Mouse (Mus musculus) urinary bladder, postnatal 25 days (tissue): ENCODE results near the gene Mitf.

Source experiments
- DNase-seq: peaks from one replicate; pipeline ENCODE4 v3.0.0; 2022; ENCODE audit warnings: low spot score

Gene Mitf

GRCm38 (mm10) chr6:97826642-97827275, 19.9 kb downstream of the Mitf start:
- DNase-seq = no peak

GRCm38 (mm10) chr6:97828021-97828420, 21.2 kb downstream of the Mitf start:
- no peak for DNase-seq

- no peak for DNase-seq
These were observed 22.2 kb downstream of the Mitf start for GRCm38 (mm10) chr6:97828822-97829719.

GRCm38 (mm10) chr6:97832501-97832900, 25.6 kb downstream of the Mitf start:
- DNase-seq = no peak

- DNase-seq = no peak
These were observed 29.3 kb downstream of the Mitf start for GRCm38 (mm10) chr6:97836176-97836575.

DNA sequence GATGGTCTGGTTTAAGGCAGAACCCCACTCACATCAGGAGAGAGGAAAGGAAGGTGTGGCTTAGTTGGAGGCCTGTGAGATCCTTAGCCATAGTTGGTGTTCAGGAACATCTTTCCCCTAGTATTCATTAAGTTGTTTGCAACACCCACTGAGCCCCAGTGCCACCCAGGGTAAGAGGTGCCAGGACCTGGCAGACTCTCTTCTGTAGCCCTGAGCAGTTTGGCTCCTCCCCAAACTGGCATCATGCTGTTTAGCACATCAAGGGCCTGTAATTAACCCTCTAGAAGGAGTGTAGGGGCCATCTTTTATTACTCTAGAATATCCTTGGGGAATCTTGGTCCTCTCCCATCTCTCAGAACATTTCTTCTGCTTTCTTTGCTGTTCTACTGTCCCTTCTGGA, 30.9 kb downstream of the Mitf start:
- no peak for DNase-seq

GRCm38 (mm10) chr6:97839568-97839967, 32.7 kb downstream of the Mitf start:
- DNase-seq = no peak

DNA sequence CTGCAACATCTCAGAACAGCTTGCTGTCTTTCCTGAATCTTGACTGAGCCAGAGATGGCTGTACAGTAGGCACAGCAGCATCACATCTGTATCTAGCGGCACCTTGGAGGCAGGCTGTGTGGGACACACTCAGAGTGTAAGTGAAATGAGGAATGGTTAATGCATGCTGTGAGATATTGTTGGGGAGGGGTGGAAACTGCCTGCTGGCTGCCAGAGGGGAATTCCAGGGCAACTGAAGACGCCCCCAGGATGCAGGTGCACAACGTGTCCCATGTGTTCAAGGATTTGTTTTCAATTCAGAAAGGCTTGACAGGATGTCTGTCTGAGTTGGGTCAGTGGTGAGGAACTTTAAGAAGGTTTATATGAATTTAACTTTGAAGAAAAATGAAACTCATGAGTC, 37.3 kb downstream of the Mitf start:
- DNase-seq = no peak

DNA sequence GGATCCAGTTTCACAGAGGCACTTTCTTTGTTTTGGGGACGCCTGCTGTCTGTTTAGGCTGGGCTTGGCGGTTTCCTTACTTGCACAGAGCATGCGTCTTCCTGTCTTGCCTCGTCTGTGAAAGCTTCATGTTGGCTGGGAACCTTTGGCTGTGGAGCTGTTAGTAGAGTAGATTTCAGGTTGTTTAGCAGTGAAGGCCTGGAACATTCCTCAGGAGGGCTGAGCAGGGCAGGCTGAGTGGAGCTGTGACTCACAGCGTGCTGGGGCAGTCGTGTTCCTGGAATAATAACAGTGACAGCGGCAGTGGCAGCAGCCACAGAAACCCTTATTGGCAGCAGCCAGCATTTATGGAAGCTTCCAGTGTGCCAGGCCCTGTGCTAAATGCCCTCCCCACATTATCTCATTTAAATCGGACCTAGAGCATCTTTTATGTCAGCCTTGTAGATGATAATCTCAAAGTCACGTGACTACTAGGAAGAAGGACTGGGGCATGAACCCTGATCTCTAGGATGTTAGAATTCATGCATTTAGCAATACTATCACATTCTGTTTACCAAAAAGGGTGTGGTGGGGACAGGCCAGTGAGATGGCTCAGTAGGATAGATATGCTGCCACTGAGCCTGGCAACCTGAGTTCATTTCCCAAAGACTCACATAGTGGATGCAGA, 41.5 kb downstream of the Mitf start:
- DNase-seq = peak; percentile 21

- no peak for DNase-seq
These were observed 47.4 kb downstream of the Mitf start for GRCm38 (mm10) chr6:97854236-97854635.

- no peak for DNase-seq
These were observed 48.7 kb downstream of the Mitf start for GRCm38 (mm10) chr6:97855420-97856170.

DNA sequence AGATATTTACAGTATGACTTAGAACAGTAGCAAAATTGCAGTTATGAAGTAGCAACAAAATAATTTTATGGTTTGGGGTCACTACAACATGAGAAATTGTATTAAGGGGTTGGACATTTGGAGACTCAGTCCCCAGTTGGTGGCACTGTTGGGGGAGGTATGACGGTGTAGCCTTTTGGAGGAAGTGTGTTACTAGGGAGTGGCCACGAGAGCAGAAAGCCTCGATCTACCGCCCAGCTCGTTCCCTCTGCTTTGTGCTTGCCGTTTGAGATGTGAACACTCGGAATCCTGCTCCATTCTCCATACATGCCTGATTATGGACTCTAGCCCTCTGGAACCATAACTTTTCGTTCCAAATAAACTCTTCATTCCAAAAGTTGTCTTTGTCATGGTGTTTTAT, 49.6 kb downstream of the Mitf start:
- no peak for DNase-seq

DNA sequence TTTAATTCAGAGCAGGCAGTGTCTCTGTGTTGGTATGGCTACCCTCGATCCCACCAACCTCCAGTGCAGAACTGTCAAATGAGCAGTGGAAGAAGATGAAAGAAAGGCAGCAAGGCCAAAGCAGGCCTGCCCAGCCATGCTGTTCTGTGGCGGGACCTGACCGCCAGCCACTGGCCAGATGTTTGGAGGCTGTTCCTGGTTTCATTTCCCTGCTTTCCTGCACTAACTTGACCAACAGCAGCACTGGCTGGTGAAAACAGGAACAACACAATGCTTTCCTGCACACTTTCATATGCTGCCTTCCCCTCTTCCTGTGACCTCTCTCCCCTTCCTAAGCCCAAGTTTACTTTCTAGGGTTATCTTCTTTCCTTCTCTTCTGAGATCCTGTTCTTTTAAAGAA, 50.8 kb downstream of the Mitf start:
- DNase-seq = no peak

DNA sequence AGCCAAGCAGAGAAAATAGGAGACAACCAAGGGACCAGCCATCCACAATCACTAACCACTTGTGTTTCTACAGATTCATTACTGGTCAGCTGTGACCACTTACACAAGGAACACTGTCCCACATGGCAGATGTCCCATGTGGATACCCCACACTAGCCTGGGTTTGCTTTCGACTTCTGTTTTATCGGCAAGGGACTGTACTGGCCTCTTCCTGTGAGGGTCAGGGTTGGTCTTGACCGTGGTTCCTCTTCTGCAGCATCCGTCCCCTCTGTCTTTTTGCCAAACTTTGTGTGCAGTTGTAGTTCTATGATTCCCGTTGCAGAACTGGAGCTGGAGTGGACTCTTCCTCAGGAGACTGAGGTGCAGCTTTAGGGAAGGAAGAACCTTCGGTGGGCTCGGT, 59.7 kb downstream of the Mitf start:
- DNase-seq = no peak

GRCm38 (mm10) chr6:97868005-97868404, 61.2 kb downstream of the Mitf start:
- no peak for DNase-seq

DNA sequence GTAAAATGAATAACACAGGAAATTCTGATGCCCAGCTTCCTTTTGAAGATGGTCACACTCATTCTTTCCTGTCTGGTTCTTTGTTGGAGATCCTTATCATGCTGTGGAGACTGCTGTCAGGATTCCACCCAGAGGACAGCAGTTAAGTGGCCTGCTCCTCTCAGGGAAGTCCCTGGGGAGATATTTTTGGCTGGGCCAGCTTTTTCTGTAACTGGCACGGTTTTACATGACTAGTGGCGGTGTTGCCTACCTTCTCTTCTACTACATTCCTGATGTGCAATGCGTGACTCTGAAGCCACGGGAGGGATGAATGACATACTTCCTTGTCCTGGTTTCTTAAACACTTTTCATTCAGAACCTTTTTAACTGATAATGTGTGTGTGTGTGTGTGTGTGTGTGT, 63.1 kb downstream of the Mitf start:
- DNase-seq = no peak

DNA sequence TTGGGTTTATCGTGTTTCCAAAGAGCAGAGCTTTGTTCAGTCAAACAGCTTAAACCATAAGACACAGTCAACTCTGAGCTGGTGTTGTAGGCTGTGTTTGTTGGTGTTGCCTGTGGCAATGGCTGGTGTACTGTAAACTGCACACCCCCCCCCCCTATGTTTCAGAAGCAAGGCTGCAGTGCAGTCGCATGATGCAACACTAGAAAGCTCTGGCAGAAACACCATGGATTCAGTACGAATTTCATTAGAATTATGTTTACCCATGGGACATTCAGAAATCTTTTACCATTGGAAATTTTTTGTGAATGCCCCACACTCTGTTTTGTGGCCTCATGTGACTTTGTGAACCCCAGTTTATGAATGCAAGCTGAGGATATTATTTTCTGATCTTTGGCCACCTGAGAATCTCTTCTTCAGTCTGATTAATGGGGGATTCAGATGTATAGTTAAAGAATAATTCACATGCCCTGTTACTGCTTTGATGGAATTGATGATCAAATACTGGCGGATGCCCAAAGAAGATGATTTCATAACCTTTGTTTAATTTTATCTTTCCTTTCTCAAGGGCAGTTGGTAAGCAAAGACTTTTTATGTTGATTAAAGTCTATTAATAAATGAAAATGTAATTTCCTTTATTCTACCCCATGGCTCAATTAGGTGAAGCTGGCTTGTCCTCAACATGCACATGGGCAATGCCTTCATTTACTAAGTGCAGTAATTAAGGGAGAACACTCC, 64.6 kb downstream of the Mitf start:
- no peak for DNase-seq

GRCm38 (mm10) chr6:97873102-97873501, 66.2 kb downstream of the Mitf start:
- no peak for DNase-seq

- no peak for DNase-seq
These were observed 70.1 kb downstream of the Mitf start for GRCm38 (mm10) chr6:97876990-97877389.

DNA sequence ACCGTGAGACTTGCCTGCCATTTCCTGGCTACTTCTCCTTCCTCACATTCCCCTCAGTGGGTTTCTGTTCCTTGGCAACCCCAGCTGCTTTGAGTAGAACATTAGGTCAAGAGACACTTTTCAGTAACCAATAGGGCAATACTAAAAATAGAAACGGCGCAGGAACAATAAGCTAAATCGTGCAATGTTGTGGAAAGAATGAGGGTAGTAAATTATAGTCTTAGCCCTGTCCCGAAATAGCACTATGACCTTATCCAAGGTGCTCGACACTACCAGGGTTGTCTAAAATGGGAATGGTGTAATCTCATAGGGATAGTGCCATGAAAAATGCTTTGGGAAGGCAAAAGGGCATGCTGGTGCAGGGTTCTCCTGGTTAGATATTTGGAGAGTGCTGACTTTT, 70.6 kb downstream of the Mitf start:
- no peak for DNase-seq

DNA sequence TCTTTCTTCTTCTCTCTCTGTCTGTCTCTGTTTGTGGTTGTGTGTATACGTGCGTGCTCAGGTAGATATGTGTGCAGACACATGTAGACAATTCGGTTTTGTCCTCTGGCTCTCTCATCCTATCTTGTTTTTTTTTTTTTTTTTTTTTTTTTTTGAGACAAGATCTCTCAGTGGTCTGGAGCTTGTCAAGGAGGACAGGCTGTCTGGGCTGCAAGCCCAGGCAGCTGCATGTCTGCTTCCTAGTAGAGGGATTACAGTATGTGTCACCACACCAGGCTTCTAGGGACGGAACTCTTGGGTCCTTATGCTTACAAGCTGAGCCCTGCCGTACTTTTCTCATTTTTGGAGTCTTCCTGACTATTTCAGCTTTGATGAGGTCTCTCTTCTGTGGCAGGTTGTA, 73.5 kb downstream of the Mitf start:
- no peak for DNase-seq

DNA sequence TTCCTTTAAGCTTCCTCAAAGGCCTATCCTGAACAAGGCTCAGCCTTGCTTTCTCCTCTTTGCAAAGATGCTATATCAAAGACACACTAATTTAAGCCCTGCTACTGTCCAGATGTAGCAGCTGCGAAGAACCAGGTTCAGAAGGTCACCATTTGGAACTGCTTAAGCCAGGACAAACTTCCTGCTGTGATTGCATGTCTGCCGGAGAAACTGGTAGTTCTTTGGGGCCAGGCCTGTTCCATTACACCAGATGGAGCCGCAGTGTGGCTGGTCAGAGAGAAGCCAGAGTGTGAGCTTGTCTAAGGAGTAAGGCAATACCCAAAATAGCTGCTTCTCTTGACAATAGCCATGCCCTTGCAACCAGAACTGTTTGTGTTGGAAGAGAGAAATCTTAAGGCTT, 75.1 kb downstream of the Mitf start:
- DNase-seq = no peak
